Mouse (Mus musculus): Measurements from ENCODE around the gene Gm884.
"Not testable (repeated sequence)": the region's sequence is repeated elsewhere in the genome, so short reads cannot be mapped to it uniquely, and the experiment has no call there.

DNA sequence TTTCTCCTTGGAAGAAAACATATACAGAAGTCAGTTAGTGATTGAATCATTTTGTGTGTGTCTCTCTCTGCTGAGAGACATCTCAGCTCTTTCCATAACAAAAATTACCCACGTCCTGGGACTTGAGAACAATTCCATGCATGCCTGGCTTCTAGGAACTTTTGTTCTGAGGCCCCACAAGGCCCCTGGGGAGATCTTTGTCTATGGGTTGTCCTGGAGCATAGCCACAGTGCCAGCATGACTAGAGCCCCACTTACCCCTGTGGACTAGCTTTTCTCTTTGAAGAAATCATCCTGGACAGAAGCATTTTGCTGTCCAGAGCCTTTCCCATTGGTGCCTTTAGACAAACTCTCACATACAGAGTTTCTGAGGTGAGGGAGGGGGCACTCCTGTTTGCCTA, 86.0 kb downstream of the Gm884 start:
- not testable (repeated sequence) for TF ChIP-seq CHD2 (IDR thresholded peaks at IDR 0.05; ENCODE audit: low read length); CTCF (IDR thresholded peaks at IDR 0.05 in 2 of 3, conservative IDR thresholded peaks at IDR 0.05 in 1 of 3; ENCODE audit: control insufficient read depth in 1 of 3, insufficient read depth in 1 of 3, low read depth in 2 of 3, low read length in 3 of 3, poor library complexity in 1 of 3, severe bottlenecking in 1 of 3); POLR2A (IDR thresholded peaks at IDR 0.05; ENCODE audit: control insufficient read depth in 1 of 2, insufficient read depth in 1 of 2, low read depth in 1 of 2, low read length in 2 of 2, poor library complexity in 1 of 2); MAX (IDR thresholded peaks at IDR 0.05; ENCODE audit: low read length); E2F4 (IDR thresholded peaks at IDR 0.05; ENCODE audit: borderline replicate concordance, low read depth, low read length); GATA1 (IDR thresholded peaks at IDR 0.05; ENCODE audit: low read depth, low read length); TCF12 (IDR thresholded peaks at IDR 0.05; ENCODE audit: low read depth, low read length); JUND (IDR thresholded peaks at IDR 0.05; ENCODE audit: low read depth, low read length); CHD1 (IDR thresholded peaks at IDR 0.05; ENCODE audit: low read depth, low read length); ZC3H11A (IDR thresholded peaks at IDR 0.05; ENCODE audit: low read depth, low read length)
